Mouse (Mus musculus) limb, embryonic 11.5 days (tissue): ENCODE data around the gene Utrn. TPM values are rescaled to one million over a fixed set of nuclear protein-coding genes. Genes with fewer than 3 reads are reported as not detected.

Experiments used
- ATAC-seq: fragments of 200-750 bp; cut with Nextera tagmentation; 2 replicates; pipeline ENCODE4 v1.8.0; 2017; ENCODE audit warnings: low read depth; ENCODE audit not compliant: insufficient number of reproducible peaks, low FRiP score, low TSS enrichment
- DNase-seq: peaks from one replicate; pipeline ENCODE4 v3.0.0-alpha.2; 2015; ENCODE audit warnings: low spot score
- H3K27ac ChIP-seq: fragments of 300-500 bp; sonication (generic); replicated peaks from 2 replicates; pipeline ENCODE4 v1.5.1; 2014; ENCODE audit warnings: low read depth, mild to moderate bottlenecking, low read length
- H3K27me3 ChIP-seq: fragments of 300-500 bp; sonication (generic); 2 replicates; pipeline ENCODE4 v1.6.1; 2014; ENCODE audit warnings: mild to moderate bottlenecking, low read length, mixed read lengths; ENCODE audit not compliant: control insufficient read depth, insufficient read depth
- H3K36me3 ChIP-seq: fragments of 300-500 bp; sonication (generic); 2 replicates; pipeline ENCODE4 v1.6.1; 2014; ENCODE audit warnings: mild to moderate bottlenecking, low read length, moderate library complexity, mixed read lengths; ENCODE audit not compliant: control insufficient read depth, insufficient read depth
- H3K4me1 ChIP-seq: fragments of 300-500 bp; sonication (generic); 2 replicates; pipeline ENCODE4 v1.6.1; 2014; ENCODE audit warnings: low read length, mixed read lengths; ENCODE audit not compliant: control insufficient read depth, insufficient read depth
- H3K4me2 ChIP-seq: fragments of 300-500 bp; sonication (generic); 2 replicates; pipeline ENCODE4 v1.6.1; 2014; ENCODE audit warnings: low read depth, mild to moderate bottlenecking, moderate library complexity; ENCODE audit not compliant: severe bottlenecking
- H3K4me3 ChIP-seq: fragments of 300-500 bp; sonication (generic); 2 replicates; pipeline ENCODE4 v1.5.1; 2014; ENCODE audit warnings: low read depth, low read length
- H3K9ac ChIP-seq: fragments of 300-500 bp; sonication (generic); 2 replicates; pipeline ENCODE4 v1.6.1; 2014; ENCODE audit warnings: mild to moderate bottlenecking, low read length
- H3K9me3 ChIP-seq: fragments of 300-500 bp; sonication (generic); 2 replicates; pipeline ENCODE4 v1.6.1; 2016; ENCODE audit warnings: low read length; ENCODE audit not compliant: control insufficient read depth
- WGBS: fragments of 180-500 bp; shearing (Covaris S2); extraction: QIAGEN DNeasy Blood & Tissue Kit; methylation state at CpG from one replicate; pipeline ENCODE4 v1.1.7; 2014; 5-methylcytosine and 5-hydroxymethylcytosine counted together
- polyA plus RNA-seq: library from polyadenylated mRNA; unstranded; fragments of >200 nt; fragmentation: Nextera tagmentation; extraction: Ambion mirVana; gene quantifications from 2 replicates; pipeline ENCODE4 v1.2.1, GENCODE M21; 2014

Utrn gene
- polyA plus RNA-seq, 1 experiment from 2014 or later, result 41.0 TPM

DNA sequence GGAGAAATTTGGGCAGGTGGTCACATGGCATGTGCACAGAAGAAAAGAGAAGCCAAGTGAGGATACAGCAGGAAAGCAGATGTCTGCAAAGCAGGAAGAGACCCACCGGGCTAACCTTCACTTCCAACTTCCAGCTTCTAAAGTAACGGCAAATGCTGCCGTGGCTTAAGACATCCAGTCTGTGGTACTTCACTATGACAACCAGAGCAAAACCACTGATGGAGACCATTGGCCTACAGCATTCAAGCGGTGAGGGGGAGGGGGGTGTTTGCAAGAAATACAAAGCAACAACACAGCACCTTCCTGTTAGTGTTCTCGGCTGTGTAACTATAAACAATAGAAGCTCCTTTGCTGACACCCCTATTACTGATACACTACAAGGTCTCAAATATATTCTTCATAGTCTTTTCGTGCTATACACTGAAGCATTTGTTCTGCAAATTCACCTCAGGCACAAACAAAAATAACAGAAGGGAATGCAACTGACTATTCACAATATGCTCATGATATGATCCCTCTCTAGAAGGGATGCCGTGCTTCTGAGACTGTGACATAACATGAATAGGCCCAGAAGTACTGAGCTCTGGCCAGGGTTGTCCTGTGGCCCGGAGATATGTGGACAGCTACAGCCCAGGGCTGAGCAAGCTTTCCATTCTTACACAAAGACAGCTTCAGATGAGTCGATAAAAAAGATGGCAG is 530.0 kb downstream of the Utrn start:
- no peaks in the 10 kb centered on the region for H3K36me3 ChIP-seq
- no peak for DNase-seq
- H3K9me3 ChIP-seq, result no peaks in the 10 kb centered on the region
- H3K4me3 ChIP-seq, result no peak overlapping the region
- 87% methylated on average over 9 of the region's 9 CpGs for WGBS
- H3K9ac ChIP-seq, result no peak overlapping the region
- H3K27me3 ChIP-seq, result no peaks in the 10 kb centered on the region
- no peaks in the 10 kb centered on the region for H3K4me1 ChIP-seq
- no peak overlapping the region for H3K4me2 ChIP-seq
- no peak for ATAC-seq
- H3K27ac ChIP-seq, result no peak overlapping the region

Other genes with a start within 250 kb of the Utrn start
- gene Stx11, start 94.9 kb upstream of the Utrn start, polyA plus RNA-seq, result 0.82 and 1.5 TPM in 2 replicates
- gene Sf3b5, start 136.0 kb upstream of the Utrn start, polyA plus RNA-seq, result 42.7 and 45.7 TPM in 2 replicates
- gene Plagl1, start 191.1 kb upstream of the Utrn start, polyA plus RNA-seq, result 74.5 and 74.9 TPM in 2 replicates